Mouse (Mus musculus) neural tube, embryonic 15.5 days (tissue): Measurements from ENCODE around the gene Bfsp2. TPM values are rescaled to one million over a fixed set of nuclear protein-coding genes. Genes with fewer than 3 reads are reported as not detected.

ENCODE experiments used
- ATAC-seq: fragments of 200-750 bp; cut with Nextera tagmentation; 2 replicates; pipeline ENCODE4 v1.8.0; 2017; ENCODE audit warnings: mild to moderate bottlenecking, moderate TSS enrichment, moderate library complexity; ENCODE audit not compliant: low FRiP score
- H3K27ac ChIP-seq: fragments of 300-500 bp; sonication (generic); replicated peaks from 2 replicates; pipeline ENCODE4 v1.5.1; 2015; ENCODE audit warnings: mild to moderate bottlenecking, inconsistent platforms
- H3K27me3 ChIP-seq: fragments of 300-500 bp; sonication (generic); replicated peaks from 2 replicates; pipeline ENCODE4 v1.6.1; 2015; ENCODE audit warnings: inconsistent platforms
- H3K36me3 ChIP-seq: fragments of 300-500 bp; sonication (generic); 2 replicates; pipeline ENCODE4 v1.6.1; 2015; ENCODE audit warnings: inconsistent platforms
- H3K4me1 ChIP-seq: fragments of 300-500 bp; sonication (generic); 2 replicates; pipeline ENCODE4 v1.6.1; 2015; ENCODE audit warnings: inconsistent platforms
- H3K4me2 ChIP-seq: fragments of 300-500 bp; sonication (generic); 2 replicates; pipeline ENCODE4 v1.6.1; 2015; ENCODE audit warnings: inconsistent platforms, mild to moderate bottlenecking, moderate library complexity
- H3K4me3 ChIP-seq: fragments of 300-500 bp; sonication (generic); replicated peaks from 2 replicates; pipeline ENCODE4 v1.5.1; 2015; ENCODE audit warnings: mild to moderate bottlenecking, inconsistent platforms
- H3K9ac ChIP-seq: fragments of 300-500 bp; sonication (generic); replicated peaks from 2 replicates; pipeline ENCODE4 v1.6.1; 2015; ENCODE audit warnings: mild to moderate bottlenecking, inconsistent platforms
- H3K9me3 ChIP-seq: fragments of 300-500 bp; sonication (generic); replicated peaks from 2 replicates; pipeline ENCODE4 v1.6.1; 2016; ENCODE audit warnings: inconsistent platforms
- WGBS: fragments of 180-500 bp; shearing (Covaris S2); methylation state at CpG from one replicate; pipeline ENCODE4 v1.1.7; 2015; ENCODE audit warnings: mixed read lengths; 5-methylcytosine and 5-hydroxymethylcytosine counted together
- polyA plus RNA-seq: library from polyadenylated mRNA; unstranded; fragments of >200 nt; fragmentation: Nextera tagmentation; extraction: Ambion mirVana; gene quantifications from 2 replicates; pipeline ENCODE4 v1.2.1, GENCODE M21; 2015

Bfsp2 gene
- polyA plus RNA-seq, 1 experiment from 2014 or later, result 2.5 TPM

DNA sequence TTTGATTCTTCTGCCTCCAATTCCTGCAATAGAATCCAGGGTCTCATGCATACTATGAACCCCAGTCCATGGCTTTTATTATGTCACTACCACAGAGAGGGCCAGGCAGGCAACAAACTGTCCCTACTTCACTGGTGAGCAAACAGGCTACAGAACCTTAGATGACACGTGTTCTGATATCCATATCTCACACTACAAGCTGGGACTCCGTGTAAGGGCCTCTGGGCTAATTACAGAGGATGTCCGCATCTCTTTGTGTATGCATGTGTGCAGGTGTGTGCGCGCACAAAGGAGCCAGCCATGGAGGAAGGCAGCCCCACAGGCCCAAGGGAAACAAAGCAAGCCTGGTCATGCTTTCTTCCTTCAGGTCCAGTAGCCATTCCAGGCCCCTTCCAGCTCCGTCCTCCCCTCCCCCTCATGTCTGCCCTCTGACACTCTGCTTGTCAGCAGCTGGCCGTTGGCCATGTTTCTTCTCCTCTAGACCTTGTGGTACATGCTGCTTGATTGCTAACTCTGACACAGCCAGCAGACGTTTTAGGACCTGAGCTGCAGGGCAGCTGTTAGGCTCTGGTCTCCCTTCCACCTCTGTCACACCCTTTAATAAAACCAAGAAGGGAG lies 492 bp upstream of the Bfsp2 start:
- Histone ChIP-seq H3K4me2 (no peak overlapping the region), H3K4me1 (peaks cover 5% of the 10 kb centered on the region; the same call in 1 of the 2 replicates), H3K9ac (no peak overlapping the region), H3K27ac (no peak overlapping the region), H3K27me3 (no peaks in the 10 kb centered on the region), H3K36me3 (no peaks in the 10 kb centered on the region), H3K4me3 (no peak overlapping the region), H3K9me3 (no peaks in the 10 kb centered on the region)
- no peak for ATAC-seq
- WGBS, result 50% methylated on average over 8 of the region's 8 CpGs

DNA sequence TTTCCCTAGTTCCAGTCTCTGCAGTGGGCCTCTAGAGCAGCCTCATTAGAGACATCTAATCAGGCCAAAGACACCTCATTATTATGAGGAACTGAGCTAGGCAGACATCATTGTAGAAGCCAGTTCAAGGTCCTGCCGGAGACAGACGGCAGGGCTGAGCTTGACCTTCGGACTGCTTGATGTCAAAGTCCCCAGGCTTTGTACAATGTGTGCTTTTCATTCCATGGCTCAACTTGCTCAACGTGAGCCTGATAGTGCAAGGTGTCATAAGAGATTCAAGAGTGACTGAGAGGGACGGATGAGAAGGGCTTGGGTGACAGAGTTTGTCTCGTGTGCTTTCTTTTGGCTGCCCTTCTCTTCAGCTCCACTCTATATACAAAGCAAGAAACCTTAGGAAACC lies 4.8 kb downstream of the Bfsp2 start:
- Histone ChIP-seq H3K4me3 (no peak overlapping the region), H3K9me3 (no peaks in the 10 kb centered on the region), H3K36me3 (no peaks in the 10 kb centered on the region), H3K27me3 (no peaks in the 10 kb centered on the region), H3K4me1 (peaks cover 25% of the 10 kb centered on the region), H3K9ac (no peak overlapping the region), H3K4me2 (no peak overlapping the region), H3K27ac (no peak overlapping the region)
- no peak for ATAC-seq
- whole genome bisulfite sequencing, result 83% methylated on average over 6 of the region's 6 CpGs

DNA sequence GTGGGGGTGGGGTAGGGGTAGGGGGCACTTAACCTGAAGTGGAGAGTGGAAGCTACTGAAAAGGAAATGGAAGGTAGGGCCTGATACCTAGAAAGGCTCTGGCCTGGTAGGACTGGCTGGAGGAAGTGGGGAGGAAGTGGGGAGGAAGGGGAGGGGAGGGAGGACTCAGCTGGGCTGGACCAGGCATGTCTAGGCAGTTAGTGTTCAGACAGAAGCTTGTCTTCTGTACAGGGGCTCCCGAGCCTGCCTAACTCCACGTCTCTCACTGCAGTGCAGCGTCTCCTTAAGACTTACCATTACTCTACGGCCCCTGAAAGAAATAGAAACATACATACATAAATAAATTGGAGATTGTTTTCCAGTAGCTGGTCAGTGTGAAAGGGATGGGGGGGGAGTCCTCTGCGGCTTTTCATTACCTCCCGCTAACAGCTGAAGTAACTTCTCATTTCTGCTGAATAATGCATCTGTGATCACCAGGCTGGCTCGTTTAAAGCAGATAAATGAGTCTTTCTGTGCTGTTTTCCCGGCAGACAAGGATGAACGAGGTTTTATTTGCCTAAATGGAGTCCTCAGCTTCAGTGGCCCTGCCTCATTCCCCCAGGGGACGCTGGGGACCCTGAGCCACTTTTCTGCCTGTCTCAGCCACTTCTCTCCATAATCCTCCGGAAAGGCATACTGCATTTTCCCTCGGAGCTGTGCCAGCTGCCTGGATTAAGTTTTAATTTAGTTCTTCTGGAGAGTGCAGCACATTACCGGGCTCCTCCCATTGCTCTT lies 6.1 kb downstream of the Bfsp2 start:
- Histone ChIP-seq H3K9me3 (no peaks in the 10 kb centered on the region), H3K9ac (no peak overlapping the region), H3K36me3 (no peaks in the 10 kb centered on the region), H3K27ac (peak overlapping the region; percentile 66), H3K4me1 (peaks cover 25% of the 10 kb centered on the region), H3K27me3 (no peaks in the 10 kb centered on the region), H3K4me2 (peak overlapping the region; percentile 35), H3K4me3 (no peak overlapping the region)
- WGBS, result 16% methylated on average over 13 of the region's 13 CpGs
- ATAC-seq, result peak; percentile 41; the same call in 1 of the 2 replicates

DNA sequence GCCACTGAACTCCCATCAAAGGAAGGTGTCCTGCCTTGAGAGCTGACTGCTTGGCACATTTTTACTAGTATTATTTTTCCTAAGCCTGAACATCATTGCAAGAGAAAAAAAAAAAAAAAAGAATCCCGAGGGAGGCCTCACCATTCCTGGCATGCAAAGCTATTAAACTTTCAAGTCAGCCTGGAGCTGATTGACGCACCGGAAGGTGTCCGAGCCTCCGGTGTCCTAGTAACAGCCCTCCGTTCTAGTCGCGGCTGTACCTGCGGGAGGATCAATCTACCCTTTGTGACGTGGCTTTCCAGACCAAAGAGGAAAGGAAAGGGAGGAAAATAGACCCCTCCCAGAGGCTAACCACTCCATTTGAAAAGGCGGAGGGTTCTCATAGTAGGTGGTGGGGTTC lies 8.4 kb downstream of the Bfsp2 start:
- WGBS, result 21% methylated on average over 11 of the region's 11 CpGs
- Histone ChIP-seq H3K27me3 (no peaks in the 10 kb centered on the region), H3K9ac (no peak overlapping the region), H3K36me3 (no peaks in the 10 kb centered on the region), H3K4me1 (peaks cover 25% of the 10 kb centered on the region), H3K9me3 (no peaks in the 10 kb centered on the region), H3K4me2 (peak overlapping the region; percentile 17; the same call in 1 of the 2 replicates), H3K4me3 (no peak overlapping the region), H3K27ac (no peak overlapping the region)
- no peak for ATAC-seq

DNA sequence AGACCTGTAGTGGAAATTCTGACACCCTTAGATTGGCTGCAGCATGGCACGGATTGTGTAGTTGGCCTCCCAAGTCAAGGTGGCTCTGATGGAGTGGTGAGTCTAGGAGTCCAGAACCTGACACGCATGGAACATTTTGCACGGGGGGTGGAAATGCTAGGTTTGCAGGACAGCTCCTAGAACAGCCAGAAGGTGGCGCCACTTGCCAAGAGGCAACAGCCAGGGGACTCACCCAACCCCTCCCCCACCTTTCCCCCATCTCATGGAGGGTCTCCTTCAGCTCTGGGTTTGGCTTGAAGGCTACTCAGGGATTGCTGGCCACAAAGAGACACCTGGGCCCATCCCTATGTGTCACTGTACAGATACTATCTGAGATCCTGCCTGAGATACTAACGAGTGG lies 10.7 kb downstream of the Bfsp2 start:
- H3K4me1 ChIP-seq, result peaks cover 32% of the 10 kb centered on the region
- H3K27me3 ChIP-seq, result no peaks in the 10 kb centered on the region
- H3K9me3 ChIP-seq, result no peaks in the 10 kb centered on the region
- ATAC-seq, result no peak
- H3K27ac ChIP-seq, result no peak overlapping the region
- no peak overlapping the region for H3K9ac ChIP-seq
- WGBS, result 69% methylated on average over 5 of the region's 5 CpGs
- no peaks in the 10 kb centered on the region for H3K36me3 ChIP-seq
- no peak overlapping the region for H3K4me3 ChIP-seq
- H3K4me2 ChIP-seq, result no peak overlapping the region

DNA sequence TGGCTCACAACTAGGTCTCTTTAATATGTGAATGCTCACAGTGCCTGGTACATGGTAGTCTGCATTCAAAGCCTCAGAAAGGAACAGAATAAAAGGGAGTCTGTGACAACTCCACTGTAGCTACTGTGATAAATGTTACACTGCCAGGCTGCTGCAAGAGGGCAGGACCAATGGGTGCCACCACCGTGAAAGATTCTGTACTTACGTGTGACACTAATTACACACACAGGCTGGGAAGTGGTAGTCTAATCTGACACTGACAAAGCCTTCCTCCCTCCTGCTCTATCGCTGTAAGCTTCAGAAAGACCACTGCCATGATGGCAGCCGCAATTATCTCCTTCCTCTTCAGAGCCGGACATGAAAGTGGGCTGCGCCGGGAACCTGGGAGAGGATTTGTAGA lies 11.3 kb downstream of the Bfsp2 start:
- no peak overlapping the region for H3K27ac ChIP-seq
- H3K4me2 ChIP-seq, result no peak overlapping the region
- H3K4me3 ChIP-seq, result no peak overlapping the region
- H3K4me1 ChIP-seq, result peaks cover 26% of the 10 kb centered on the region
- no peaks in the 10 kb centered on the region for H3K9me3 ChIP-seq
- no peak for ATAC-seq
- WGBS, result 80% methylated on average over 7 of the region's 7 CpGs
- no peaks in the 10 kb centered on the region for H3K36me3 ChIP-seq
- H3K27me3 ChIP-seq, result no peaks in the 10 kb centered on the region
- no peak overlapping the region for H3K9ac ChIP-seq

DNA sequence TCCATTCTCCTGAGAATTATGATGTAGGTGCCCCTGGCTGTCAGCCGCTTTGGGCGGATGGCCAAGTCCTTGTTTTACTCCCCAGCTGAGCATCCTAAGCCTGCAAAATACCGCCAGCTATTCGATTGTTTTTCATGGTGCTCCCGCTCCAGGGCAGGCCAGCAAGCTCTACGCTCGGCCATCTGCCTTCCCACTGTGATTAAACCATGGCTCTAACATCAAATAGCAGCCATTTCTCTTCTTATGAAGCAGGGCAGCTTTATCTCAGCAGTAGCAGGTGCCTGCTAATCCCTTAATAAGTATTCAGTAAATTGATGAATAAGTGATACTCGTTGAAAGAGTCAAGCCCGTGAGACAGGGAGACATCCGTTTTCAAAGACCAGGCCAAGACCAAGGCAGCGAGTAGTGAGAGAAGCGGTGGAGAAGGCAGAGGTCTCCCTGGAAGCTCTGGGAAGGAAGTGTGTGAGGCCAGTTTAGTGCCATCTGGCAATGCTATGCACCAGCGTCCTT lies 14.5 kb downstream of the Bfsp2 start:
- Histone ChIP-seq H3K36me3 (no peaks in the 10 kb centered on the region), H3K27me3 (no peaks in the 10 kb centered on the region), H3K4me2 (no peak overlapping the region), H3K27ac (peak overlapping the region; percentile 71), H3K4me3 (no peak overlapping the region), H3K9ac (no peak overlapping the region), H3K9me3 (no peaks in the 10 kb centered on the region), H3K4me1 (peaks cover 12% of the 10 kb centered on the region)
- WGBS, result 25% methylated on average over 13 of the region's 13 CpGs
- ATAC-seq, result peak; percentile 42; the same call in 1 of the 2 replicates

DNA sequence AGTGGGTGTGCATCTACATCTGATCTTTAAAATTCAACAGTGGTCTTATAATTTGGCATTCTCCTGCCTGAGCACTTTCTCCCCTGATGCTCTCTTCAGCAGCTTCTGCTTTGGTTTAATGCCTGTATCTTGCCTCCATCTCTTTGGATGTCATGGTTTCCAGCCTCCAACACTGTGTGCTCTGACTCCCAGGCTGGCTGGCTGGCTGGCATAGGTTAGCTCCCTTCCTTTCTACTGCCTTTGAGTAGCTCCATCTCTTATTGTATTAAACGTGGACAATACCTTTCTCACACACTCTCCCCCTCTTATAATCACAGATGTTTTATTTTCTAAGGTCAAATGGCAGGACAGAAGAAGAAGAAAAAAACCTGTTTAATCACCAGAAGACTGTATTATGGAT lies 14.9 kb downstream of the Bfsp2 start:
- H3K4me3 ChIP-seq, result no peak overlapping the region
- 24% methylated on average over 1 of the region's 1 CpGs for WGBS
- ATAC-seq, result 0 out of 2 replicates have a peak, but pooled peaks have one; percentile 46
- peaks cover 11% of the 10 kb centered on the region for H3K4me1 ChIP-seq
- H3K4me2 ChIP-seq, result no peak overlapping the region
- H3K27me3 ChIP-seq, result no peaks in the 10 kb centered on the region
- H3K9ac ChIP-seq, result no peak overlapping the region
- peak overlapping the region; percentile 71 for H3K27ac ChIP-seq
- H3K36me3 ChIP-seq, result no peaks in the 10 kb centered on the region
- H3K9me3 ChIP-seq, result no peaks in the 10 kb centered on the region

DNA sequence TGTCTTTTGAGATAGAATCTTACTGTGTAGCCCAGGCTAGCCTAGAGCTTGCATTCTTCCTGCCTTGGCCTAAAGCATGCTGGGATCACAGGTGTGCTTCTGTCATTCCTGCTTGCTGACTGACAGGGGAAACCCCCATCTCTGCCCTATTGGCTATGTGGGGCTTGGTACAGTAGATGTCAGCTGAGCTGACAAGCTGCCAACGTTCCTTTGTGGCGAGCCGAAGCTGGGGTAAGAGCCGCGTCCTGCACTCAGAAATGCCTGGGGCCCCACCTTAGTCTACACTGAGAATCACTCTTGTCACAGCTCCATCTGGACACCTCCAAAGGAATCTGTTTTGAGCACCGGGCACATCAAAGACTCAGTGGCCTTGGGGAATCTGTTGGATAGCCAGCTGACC lies 16.4 kb downstream of the Bfsp2 start:
- 48% methylated on average over 6 of the region's 6 CpGs for WGBS
- H3K27ac ChIP-seq, result no peak overlapping the region

DNA sequence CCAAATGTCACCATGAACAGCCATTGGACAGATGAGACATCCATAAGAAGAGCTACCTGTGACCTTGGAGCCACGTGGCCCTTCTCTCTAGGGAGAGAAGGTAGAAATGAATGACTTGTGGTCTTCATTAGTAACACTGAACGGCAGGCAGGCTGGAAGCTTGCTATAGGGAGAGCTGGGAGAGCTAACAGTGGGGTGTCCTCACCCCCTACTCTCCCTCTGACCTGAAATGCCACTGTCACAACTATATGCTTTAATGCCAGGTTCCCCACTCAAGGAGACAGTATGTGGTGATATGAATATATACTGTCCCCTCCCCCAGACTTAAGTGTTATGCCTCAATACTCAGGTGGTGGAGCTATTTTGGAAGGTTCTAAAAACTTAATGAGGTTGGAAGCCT lies 20.4 kb downstream of the Bfsp2 start:
- Histone ChIP-seq H3K4me2 (no peak overlapping the region), H3K9ac (no peak overlapping the region), H3K4me1 (no peaks in the 10 kb centered on the region), H3K27me3 (no peaks in the 10 kb centered on the region), H3K9me3 (no peaks in the 10 kb centered on the region), H3K36me3 (no peaks in the 10 kb centered on the region), H3K27ac (no peak overlapping the region), H3K4me3 (no peak overlapping the region)
- no peak for ATAC-seq
- 62% methylated on average over 2 of the region's 2 CpGs for WGBS

More for the DNA sequence above, 16.4 kb downstream of the Bfsp2 start:
- ATAC-seq, result no peak
- no peak overlapping the region for H3K4me3 ChIP-seq
- H3K9ac ChIP-seq, result no peak overlapping the region
- no peaks in the 10 kb centered on the region for H3K27me3 ChIP-seq
- H3K9me3 ChIP-seq, result no peaks in the 10 kb centered on the region
- H3K4me2 ChIP-seq, result no peak overlapping the region
- H3K36me3 ChIP-seq, result no peaks in the 10 kb centered on the region
- peaks cover 11% of the 10 kb centered on the region for H3K4me1 ChIP-seq

DNA sequence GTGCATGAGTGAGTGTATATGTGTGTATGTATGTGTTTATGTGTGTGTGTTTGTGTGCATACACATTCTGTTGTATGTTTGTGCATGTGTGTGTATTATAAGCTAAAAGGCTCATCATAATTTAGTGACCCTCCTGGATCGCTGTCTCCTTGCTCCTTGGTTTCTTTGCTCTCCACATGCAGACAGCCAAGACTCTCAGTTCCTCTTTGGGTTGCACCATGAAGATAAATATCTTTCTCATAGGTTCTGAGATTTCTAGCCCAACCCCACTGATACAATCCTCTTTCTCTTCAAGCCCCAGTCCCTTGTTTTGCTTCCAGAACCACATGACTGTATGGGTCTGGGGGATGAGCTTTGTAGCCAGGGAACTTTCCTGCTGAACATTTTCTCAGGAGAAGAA lies 20.9 kb downstream of the Bfsp2 start:
- no peak overlapping the region for H3K4me3 ChIP-seq
- no peaks in the 10 kb centered on the region for H3K9me3 ChIP-seq
- no peak overlapping the region for H3K27ac ChIP-seq
- ATAC-seq, result no peak
- H3K9ac ChIP-seq, result no peak overlapping the region
- no peak overlapping the region for H3K4me2 ChIP-seq
- WGBS, result 95% methylated on average over 1 of the region's 1 CpGs
- H3K27me3 ChIP-seq, result no peaks in the 10 kb centered on the region
- no peaks in the 10 kb centered on the region for H3K36me3 ChIP-seq
- no peaks in the 10 kb centered on the region for H3K4me1 ChIP-seq

DNA sequence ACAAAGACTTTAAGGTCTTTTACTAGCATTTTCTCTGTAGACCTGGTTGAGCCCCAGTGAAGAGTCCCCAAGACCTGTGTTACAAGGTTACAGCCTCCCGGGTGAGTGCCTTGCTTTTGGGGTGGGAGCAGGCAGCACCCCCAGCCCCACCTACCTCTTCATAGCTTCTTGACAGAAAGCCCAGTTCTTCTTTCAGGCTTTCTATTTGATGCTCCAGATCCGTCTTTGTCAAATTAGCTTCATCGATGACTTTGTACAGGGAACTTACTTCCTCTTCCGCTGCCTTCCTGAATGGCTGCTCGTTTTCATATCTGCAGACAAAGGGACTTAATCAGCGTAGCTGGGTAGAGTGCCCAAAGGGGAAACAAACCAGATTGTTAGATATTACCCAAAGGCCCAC lies 30.6 kb downstream of the Bfsp2 start:
- no peaks in the 10 kb centered on the region for H3K9me3 ChIP-seq
- no peak for ATAC-seq
- H3K9ac ChIP-seq, result no peak overlapping the region
- no peak overlapping the region for H3K4me3 ChIP-seq
- 66% methylated on average over 6 of the region's 6 CpGs for WGBS
- H3K4me1 ChIP-seq, result 0 out of 2 replicates have a peak, but pooled peaks cover 6% of the 10 kb centered on the region
- no peak overlapping the region for H3K4me2 ChIP-seq
- no peaks in the 10 kb centered on the region for H3K27me3 ChIP-seq
- H3K27ac ChIP-seq, result no peak overlapping the region
- H3K36me3 ChIP-seq, result no peaks in the 10 kb centered on the region
